Mouse (Mus musculus): Measurements from ENCODE around the gene Gm20388.

DNA sequence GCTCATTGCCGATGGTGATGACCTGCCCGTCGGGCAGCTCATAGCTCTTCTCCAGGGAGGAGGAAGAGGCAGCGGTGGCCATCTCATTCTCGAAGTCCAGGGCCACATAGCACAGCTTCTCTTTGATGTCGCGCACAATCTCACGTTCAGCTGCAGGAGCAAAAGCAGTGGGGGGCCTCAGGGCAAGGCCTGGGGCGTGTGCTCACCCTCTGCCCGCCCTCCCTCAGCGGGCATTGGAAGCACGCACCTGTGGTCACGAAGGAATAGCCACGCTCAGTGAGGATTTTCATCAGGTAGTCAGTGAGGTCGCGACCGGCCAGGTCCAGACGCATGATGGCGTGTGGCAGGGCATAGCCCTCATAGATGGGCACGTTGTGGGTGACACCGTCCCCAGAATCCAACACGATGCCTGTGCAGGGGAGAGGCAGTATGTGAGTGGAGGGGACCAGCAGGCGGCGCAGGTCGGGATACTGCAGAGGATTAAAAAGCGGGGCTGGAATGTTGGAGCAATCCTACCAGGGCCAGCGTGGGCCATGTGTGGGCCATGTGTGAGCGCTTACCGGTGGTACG is 3982.0 kb downstream of the Gm20388 start:
- TF ChIP-seq POLR2A (IDR thresholded peaks at IDR 0.05; ENCODE audit: borderline replicate concordance, insufficient read depth, low read length) (no peak), CTCF (IDR thresholded peaks at IDR 0.05; ENCODE audit: borderline replicate concordance, insufficient read depth, low read depth, low read length) (peak; percentile 34; the same call in 1 of the 2 replicates)
